Mouse (Mus musculus): ENCODE measurements around the gene Fbxo22.

DNA sequence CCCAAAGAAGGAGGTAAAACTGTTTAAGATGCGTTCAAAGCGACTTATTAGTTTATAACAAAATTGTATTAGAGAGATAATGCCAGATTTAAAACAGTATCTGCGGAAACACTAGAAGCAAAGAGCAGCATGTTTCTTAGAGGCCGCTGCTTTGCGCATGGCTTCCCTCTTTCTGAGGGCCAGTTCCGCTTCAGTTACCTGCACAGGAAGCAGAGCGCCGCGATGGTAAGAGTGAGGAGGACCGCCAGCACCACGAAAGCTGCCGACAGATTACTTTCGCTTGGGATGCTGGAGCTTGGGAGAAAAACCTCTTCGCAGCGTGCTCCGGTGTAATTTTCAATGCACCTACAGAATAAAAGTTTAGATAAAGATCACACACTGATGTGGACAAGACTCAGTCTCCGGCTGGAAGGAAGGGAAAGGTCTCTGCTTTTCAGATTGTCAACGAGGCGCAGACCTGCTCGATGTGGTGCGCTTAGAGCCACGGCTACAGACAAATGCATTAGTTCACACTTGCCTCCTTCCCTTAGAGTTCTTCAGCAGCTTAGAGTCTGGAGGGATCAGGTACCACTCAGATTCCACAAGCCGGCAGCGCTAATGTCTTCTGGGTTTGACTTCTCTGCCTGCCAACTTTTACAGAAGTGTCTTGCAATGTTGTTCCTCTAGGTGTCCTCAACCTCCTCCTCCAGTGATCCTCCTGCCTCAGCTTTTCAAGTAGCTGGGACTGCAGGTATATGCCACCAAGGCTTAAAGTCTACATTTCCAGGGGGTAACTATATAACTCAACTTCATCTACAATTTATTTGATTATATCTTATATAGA, 33.3 kb downstream of the Fbxo22 start:
- TF ChIP-seq POLR2A (IDR thresholded peaks at IDR 0.05; ENCODE audit: low read depth, low read length): no peak
- no peak for TF ChIP-seq CTCF (IDR thresholded peaks at IDR 0.05; ENCODE audit: extremely low read depth, insufficient read depth, insufficient read length, insufficient replicate concordance)

All from spleen, adult 2 months (tissue).